In the genomic region with DNA sequence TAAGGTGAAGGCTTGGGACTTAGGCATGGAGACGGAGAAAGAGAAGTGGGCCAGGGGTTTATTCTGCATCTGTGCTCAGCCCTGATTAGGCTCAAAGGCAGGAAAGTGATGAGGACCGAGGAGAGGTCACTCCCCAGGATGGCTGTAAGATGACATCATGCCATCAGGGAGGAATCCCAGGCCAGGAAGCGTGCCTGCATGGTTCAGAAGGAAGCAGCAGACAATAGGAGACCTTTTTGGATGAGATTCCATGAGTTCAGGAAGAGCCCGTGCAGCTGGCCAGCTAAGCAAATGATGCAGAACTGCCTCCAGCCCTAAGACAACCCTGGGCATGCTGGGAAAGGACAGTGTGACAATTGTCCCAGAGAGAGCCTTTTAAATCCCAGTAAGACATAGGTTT, we compare ENCODE assay signal across 11 mouse cellular contexts.
A peak's percentile ranks its signal among the peaks of the same experiment; 100 is the strongest.
DNase-seq lines count a peak whose midpoint lies in the region; ATAC-seq lines count a peak whose summit lies in the region.
"Had no signal": no experiment of that assay in that cellular context is flagged by ENCODE, and none has a peak within 500 bp of the region (broad histone marks: within the 10 kb centered on the region; RNA-seq: fewer than 3 reads in every experiment).

No protein-coding gene starts in this region.

- no peak overlapping the region for H3K9ac ChIP-seq in kidney, embryonic 14.5 days (ENCODE audit: low read depth, low read length)
- H3K9ac ChIP-seq in hindbrain, embryonic 11.5 days (ENCODE audit: low read depth, low read length), result no peak overlapping the region

- ATAC-seq in kidney, embryonic 14.5 days (ENCODE audit: low FRiP score, low TSS enrichment), result no peak
- no peak for ATAC-seq in hindbrain, embryonic 11.5 days (ENCODE audit: low FRiP score)
- ATAC-seq: activated CD4-positive, CD25-positive, alpha-beta regulatory T cell, adult 4 months had no signal

- H3K4me2 ChIP-seq in kidney, embryonic 14.5 days (replicated peaks; ENCODE audit: low read depth, low read length), result no peak overlapping the region
- H3K4me2 ChIP-seq in hindbrain, embryonic 11.5 days (replicated peaks; ENCODE audit: low read depth, low read length), result no peak overlapping the region

- H3K36me3 ChIP-seq in kidney, embryonic 14.5 days (ENCODE audit: control insufficient read depth, insufficient read depth, low read length), result no peaks in the 10 kb centered on the region
- H3K36me3 ChIP-seq in hindbrain, embryonic 11.5 days (ENCODE audit: control insufficient read depth, insufficient read depth, low read length), result no peaks in the 10 kb centered on the region

- H3K9me3 ChIP-seq in kidney, embryonic 14.5 days (ENCODE audit: control insufficient read depth, low read length), result no peaks in the 10 kb centered on the region
- no peaks in the 10 kb centered on the region for H3K9me3 ChIP-seq in hindbrain, embryonic 11.5 days (ENCODE audit: control insufficient read depth, low read length)

- no peaks in the 10 kb centered on the region; the same call in 1 of the 2 replicates for H3K4me1 ChIP-seq in kidney, embryonic 14.5 days (ENCODE audit: control insufficient read depth, insufficient read depth, low read length)
- no peaks in the 10 kb centered on the region for H3K4me1 ChIP-seq in hindbrain, embryonic 11.5 days (replicated peaks; ENCODE audit: control insufficient read depth, insufficient read depth, low read length)

- H3K27ac ChIP-seq in kidney, embryonic 14.5 days (ENCODE audit: low read depth, low read length), result no peak overlapping the region
- no peak overlapping the region for H3K27ac ChIP-seq in hindbrain, embryonic 11.5 days (ENCODE audit: low read depth, low read length)

- H3K27me3 ChIP-seq in kidney, embryonic 14.5 days (ENCODE audit: control insufficient read depth, insufficient read depth, low read length), result no peaks in the 10 kb centered on the region
- H3K27me3 ChIP-seq in hindbrain, embryonic 11.5 days (ENCODE audit: control insufficient read depth, insufficient read depth, low read length), result no peaks in the 10 kb centered on the region

- WGBS in kidney, embryonic 14.5 days, result 41% methylated on average over 4 of the region's 4 CpGs
- 70% methylated on average over 4 of the region's 4 CpGs for WGBS in hindbrain, embryonic 11.5 days

- DNase-seq in kidney, adult 11 months, result peak; percentile 31
- peak; percentile 69 for DNase-seq in heart, adult 8-10 months (ENCODE audit: low spot score)
- DNase-seq in kidney, adult 9 months, result peak; percentile 51
- DNase-seq in lung, postnatal 10 days, result peak; percentile 76
- DNase-seq in frontal cortex, postnatal 14 days (ENCODE audit: low spot score in 2 of 2), result no peak
- no peak for DNase-seq in neural tube, embryonic 10.5 days (ENCODE audit: extremely low spot score, low spot score)
- DNase-seq in hindbrain, embryonic 11.5 days (ENCODE audit: low spot score), result no peak
- DNase-seq: cerebellum, postnatal 10 days; gastrocnemius, postnatal 36 days had no signal

- H3K4me3 ChIP-seq in kidney, embryonic 14.5 days (ENCODE audit: low read length), result no peak overlapping the region
- H3K4me3 ChIP-seq in hindbrain, embryonic 11.5 days (ENCODE audit: low read depth, low read length), result no peak overlapping the region

Comparison
In these comparisons a context has a peak if more than half of its experiments do, and no peak if none do; other contexts are left out.
1. DNase-seq: peak in kidney, adult 11 months (single experiment), heart, adult 8-10 months (single experiment), kidney, adult 9 months (single experiment) and lung, postnatal 10 days (single experiment); none in frontal cortex, postnatal 14 days (0 of 2), neural tube, embryonic 10.5 days (single experiment) and hindbrain, embryonic 11.5 days (single experiment).